Comparison of ENCODE assay signal across 9 mouse cellular contexts in the genomic region with DNA sequence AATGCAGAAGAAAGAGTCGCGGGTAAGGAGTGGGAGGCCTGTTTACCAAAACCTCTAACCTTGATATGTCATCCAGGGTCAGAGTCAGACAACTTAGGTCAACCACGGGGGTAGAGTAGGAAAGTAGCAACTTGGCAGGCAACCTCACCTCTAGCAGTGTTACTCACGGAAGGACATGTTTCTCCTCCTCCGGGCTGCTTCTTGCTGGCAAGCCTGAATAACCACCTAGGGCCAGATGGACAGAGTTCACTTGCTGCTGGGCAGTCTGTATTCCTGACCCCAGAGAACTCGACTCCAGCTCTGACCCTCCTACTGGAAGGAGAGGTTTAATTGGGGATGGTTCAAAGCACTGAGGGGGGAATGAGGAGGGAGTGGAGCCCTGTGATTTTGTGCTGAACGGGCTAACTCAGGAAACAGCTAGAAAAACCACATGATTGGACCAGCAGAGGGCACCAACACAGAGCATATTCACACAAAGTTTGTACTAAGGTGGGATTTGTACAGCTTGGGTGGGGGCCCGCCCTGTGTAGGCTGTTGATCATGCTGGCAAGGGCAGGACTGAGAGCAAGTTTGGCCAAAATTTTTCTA. TPM values are rescaled to one million over a fixed set of nuclear protein-coding genes. Genes with fewer than 3 reads are reported as not detected.
A peak's percentile ranks its signal among the peaks of the same experiment; 100 is the strongest.
DNase-seq lines count a peak whose midpoint lies in the region; ATAC-seq and TF ChIP-seq lines count a peak whose summit lies in the region.
"Had no signal": no experiment of that assay in that cellular context is flagged by ENCODE, and none has a peak within 500 bp of the region (broad histone marks: within the 10 kb centered on the region; RNA-seq: fewer than 3 reads in every experiment).

No protein-coding gene starts in this region.

- no peak overlapping the region for H3K4me3 ChIP-seq in stomach, postnatal 0 days (ENCODE audit: low read depth, low read length)
- H3K4me3 ChIP-seq: neural tube, embryonic 12.5 days had no signal

- DNase-seq in urinary bladder, postnatal 25 days (ENCODE audit: low spot score), result peak; percentile 29
- DNase-seq in urinary bladder, postnatal 10 days (ENCODE audit: low spot score), result no peak
- DNase-seq in adrenal gland, postnatal 36 days, result peak; percentile 50 to 59
- DNase-seq in gastrocnemius, postnatal 10 days, result peak; percentile 25
- peak; percentile 74 for DNase-seq in kidney, postnatal 14 days
- peak; percentile 66 for DNase-seq in lung, postnatal 14 days
- DNase-seq in stomach, postnatal 0 days (ENCODE audit: low spot score), result peak; percentile 55

- 33% methylated on average over 8 of the region's 8 CpGs for WGBS in stomach, postnatal 0 days

- H3K4me2 ChIP-seq in stomach, postnatal 0 days (replicated peaks; ENCODE audit: low read depth), result no peak overlapping the region
- H3K4me2 ChIP-seq: neural tube, embryonic 12.5 days had no signal

- H3K27me3 ChIP-seq in stomach, postnatal 0 days (ENCODE audit: control insufficient read depth, insufficient read depth, low read length), result no peaks in the 10 kb centered on the region
- H3K27me3 ChIP-seq: neural tube, embryonic 12.5 days had no signal

- TF ChIP-seq EP300 in stomach, postnatal 0 days (optimal IDR thresholded peaks at IDR 0.05), result no peak

- ATAC-seq in stomach, postnatal 0 days (ENCODE audit: low FRiP score, low TSS enrichment), result peak; percentile 35; the same call in 1 of the 2 replicates

- H3K36me3 ChIP-seq in stomach, postnatal 0 days (ENCODE audit: control insufficient read depth, insufficient read depth, low read length), result no peaks in the 10 kb centered on the region
- H3K36me3 ChIP-seq: neural tube, embryonic 12.5 days had no signal

- TF ChIP-seq CTCF in stomach, postnatal 0 days (IDR thresholded peaks at IDR 0.05; ENCODE audit: low read depth), result peak; percentile 80

- no peak overlapping the region for H3K9ac ChIP-seq in stomach, postnatal 0 days (ENCODE audit: low read length)
- H3K9ac ChIP-seq: neural tube, embryonic 12.5 days had no signal

- H3K9me3 ChIP-seq in stomach, postnatal 0 days (ENCODE audit: control insufficient read depth, low read length), result no peaks in the 10 kb centered on the region
- H3K9me3 ChIP-seq: neural tube, embryonic 12.5 days had no signal

- no peak overlapping the region for H3K27ac ChIP-seq in stomach, postnatal 0 days (replicated peaks)
- H3K27ac ChIP-seq: neural tube, embryonic 12.5 days had no signal

- H3K4me1 ChIP-seq in stomach, postnatal 0 days (replicated peaks; ENCODE audit: control insufficient read depth, insufficient read depth), result no peaks in the 10 kb centered on the region

RNA-seq across cellular contexts. Expression of a gene that starts 9.7 kb away (rescaled TPM):
- 10 to 100 TPM; 35.8 to 36.6 TPM for total RNA-seq in adrenal gland, postnatal 36 days (2021)
- total RNA-seq in gastrocnemius, postnatal 10 days (2021), result 1 to 10 TPM; 5.5 to 7.7 TPM
- 17.9 and 19.0 TPM in 2 replicates for polyA plus RNA-seq in stomach, postnatal 0 days (2015; fragmentation: Nextera tagmentation; extraction: Ambion mirVana)

RNA-seq across cellular contexts. Expression of a gene that starts 18.5 kb away (rescaled TPM):
- total RNA-seq in adrenal gland, postnatal 36 days (2021), result under 1 TPM; 0.20 to 0.26 TPM
- total RNA-seq in gastrocnemius, postnatal 10 days (2021), result not detected
- polyA plus RNA-seq in stomach, postnatal 0 days (2015; fragmentation: Nextera tagmentation; extraction: Ambion mirVana), result 8.8 and 9.2 TPM in 2 replicates
- total RNA-seq: gastrocnemius, adult 8-10 months had no signal

RNA-seq across cellular contexts. Expression of a gene that starts 45.4 kb away (rescaled TPM):
- not detected for total RNA-seq in adrenal gland, postnatal 36 days (2021)
- under 1 TPM; 0.28 to 0.86 TPM for total RNA-seq in gastrocnemius, postnatal 10 days (2021)
- polyA plus RNA-seq in stomach, postnatal 0 days (2015; fragmentation: Nextera tagmentation; extraction: Ambion mirVana), result not detected in 2 replicates
- polyA plus RNA-seq: neural tube, embryonic 12.5 days had no signal

Comparison
In these comparisons a context has a peak if more than half of its experiments do, and no peak if none do; other contexts are left out.
1. RNA of a gene that starts 9.7 kb away (total RNA-seq): 35.8 to 36.6 TPM in adrenal gland, postnatal 36 days; 5.5 to 7.7 TPM in gastrocnemius, postnatal 10 days; every median in the first group is over 4 times any median in the second.